Mouse (Mus musculus) cerebellum, postnatal 36 days (tissue): Measurements from ENCODE around the gene Imp3.

Source experiments
- DNase-seq, 2 experiments: peaks; one replicate each; pipeline ENCODE4 v3.0.0; 2021 to 2022; ENCODE audit warnings: mixed read lengths in 2 of 2

Gene Imp3

DNA sequence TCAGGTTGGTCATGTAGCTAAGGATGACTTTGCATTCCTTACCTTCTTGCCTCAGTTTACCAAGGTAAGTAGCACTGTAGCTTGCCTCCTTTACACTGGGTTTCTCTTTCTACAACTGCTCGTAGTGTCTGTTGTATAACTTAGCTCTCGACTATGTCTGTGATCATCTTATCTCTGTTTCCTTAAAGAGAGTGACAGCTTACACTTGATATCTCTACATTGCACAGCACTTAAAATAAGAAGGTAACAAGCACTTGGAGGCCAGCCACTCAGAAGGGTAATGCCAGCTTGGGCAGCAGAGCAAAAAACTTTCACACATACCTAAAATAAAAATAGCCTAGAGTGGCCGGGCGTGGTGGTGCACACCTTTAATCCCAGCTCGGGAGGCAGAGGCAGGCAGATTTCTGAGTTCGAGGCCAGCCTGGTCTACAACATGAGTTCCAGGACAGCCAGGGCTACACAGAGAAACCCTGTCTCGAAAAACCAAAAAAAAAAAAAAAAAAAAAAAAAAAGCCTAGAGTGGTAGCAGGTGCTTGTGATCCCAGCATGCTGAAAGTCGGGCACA, 36.8 kb downstream of the Imp3 start:
- DNase-seq = no peak

DNA sequence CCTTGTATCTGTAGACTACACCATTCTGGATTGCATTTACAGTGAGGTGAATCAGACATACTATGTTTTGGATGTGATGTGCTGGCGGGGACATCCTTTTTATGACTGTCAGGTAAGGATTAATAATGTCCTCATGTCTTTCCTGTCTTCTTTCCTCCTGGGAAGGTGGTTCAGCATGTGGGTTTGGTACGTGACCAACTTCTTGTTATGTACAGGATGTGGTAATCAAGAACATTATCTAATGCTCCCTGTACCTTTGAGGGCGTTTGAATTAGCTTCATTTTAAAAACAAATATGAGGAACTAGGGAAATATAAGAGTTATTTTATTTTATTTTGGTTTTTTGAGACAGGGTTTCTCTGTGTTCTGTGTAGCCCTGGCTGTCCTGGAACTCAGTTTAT, 37.9 kb downstream of the Imp3 start:
- DNase-seq = no peak

DNA sequence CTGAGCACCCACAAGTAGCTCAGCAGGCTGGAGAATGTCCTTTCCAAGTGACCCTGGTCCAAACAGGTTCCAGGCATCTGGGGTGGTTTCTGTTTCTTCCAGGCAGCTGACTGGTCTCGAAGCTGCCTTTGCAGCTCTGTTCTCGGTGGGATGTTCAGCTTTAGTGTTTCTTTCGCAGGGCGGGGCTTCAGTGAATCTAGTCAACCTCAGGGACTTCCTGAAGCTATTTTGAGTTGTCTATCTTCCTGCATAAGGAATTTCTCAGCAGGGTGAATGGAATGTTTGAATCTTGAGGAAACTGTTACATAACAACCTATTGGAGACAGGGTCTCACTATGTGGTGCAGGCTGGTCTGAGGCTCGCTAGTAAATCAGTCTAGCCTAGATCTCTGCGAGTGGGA, 42.9 kb downstream of the Imp3 start:
- no peak for DNase-seq

DNA sequence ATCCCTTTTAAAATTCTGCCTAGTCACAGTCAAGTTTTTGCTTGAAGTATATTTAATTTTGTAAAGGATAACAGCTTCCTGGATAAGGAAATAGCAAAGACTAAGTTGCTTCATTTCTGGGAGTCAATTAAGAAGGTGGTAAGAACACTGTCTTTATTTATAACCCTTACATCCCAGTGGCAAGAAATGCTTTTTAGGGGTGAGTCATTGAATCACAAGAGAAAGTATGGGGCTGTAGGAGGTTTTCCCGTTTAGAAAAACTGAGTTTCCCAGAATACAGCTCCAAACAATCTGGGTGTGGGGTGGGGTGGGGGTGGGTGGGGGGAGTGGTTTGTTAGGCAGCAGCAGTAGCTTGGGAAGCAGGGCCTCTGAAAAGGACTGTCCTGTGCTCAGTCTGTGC, 44.2 kb downstream of the Imp3 start:
- no peak for DNase-seq
